Mouse (Mus musculus): ENCODE measurements around the gene Kif5c.

Kif5c gene

GRCm38 (mm10) chr2:49618829-49619718 lies at the start of gene Kif5c:
Kif5c (plus strand) TSS chr2:49619298.
- DNase-seq, result peak; percentile 94

GRCm38 (mm10) chr2:49569862-49570777 lies 49.0 kb upstream of the Kif5c start:
- peak; percentile 35 for DNase-seq

DNA sequence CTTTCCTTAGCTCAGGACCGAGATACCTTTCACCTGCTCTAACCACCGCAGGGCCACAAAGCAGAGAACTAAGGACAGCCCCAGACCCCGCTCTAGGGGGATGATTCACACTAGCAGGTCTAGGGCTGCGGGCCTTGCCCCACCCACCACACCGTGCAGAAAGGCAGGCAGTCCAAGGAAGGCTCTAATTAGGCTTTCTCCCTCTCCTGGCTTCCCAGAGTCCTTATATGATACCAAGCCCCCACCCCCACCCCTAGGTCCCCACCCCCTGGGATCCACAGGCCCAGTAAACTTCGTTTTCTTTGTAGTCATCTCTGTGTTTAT lies 48.4 kb upstream of the Kif5c start:
- no peak for DNase-seq

DNA sequence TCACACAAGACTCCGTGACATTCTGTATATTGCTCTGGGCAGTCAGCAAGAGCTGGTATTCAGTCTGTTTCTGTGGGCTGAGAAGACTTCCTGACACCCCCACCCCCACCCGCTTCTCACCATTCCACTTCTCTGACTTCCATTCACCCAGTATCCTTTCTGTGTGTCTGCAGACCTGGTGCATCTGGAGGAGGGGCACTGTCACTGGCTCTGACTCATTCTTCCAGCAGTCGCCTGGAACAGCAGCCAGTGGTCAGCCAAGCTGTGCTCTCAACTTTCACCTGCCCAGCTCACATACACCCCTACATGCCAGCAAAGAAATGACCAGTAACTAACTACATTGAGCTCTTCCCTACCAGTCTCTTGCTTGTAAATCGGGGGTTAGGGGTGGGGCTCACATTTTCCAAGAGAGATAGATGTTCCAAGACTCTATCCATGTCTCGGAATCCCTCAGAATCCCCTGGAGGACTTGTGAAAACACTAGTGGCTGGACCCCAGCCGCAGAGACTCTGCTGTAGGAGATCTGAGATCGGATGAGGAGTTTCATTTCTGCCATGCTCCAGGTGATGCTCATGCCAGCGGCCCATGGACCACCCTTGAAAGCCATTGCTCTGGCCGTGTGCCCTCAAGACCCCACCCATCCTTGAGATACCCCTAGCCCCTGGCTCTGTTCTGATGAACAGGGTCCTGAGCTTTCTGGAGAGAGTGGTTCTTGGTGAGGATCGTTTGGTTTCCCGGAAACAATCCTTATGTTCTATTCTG lies 47.8 kb upstream of the Kif5c start:
- no peak for DNase-seq

DNA sequence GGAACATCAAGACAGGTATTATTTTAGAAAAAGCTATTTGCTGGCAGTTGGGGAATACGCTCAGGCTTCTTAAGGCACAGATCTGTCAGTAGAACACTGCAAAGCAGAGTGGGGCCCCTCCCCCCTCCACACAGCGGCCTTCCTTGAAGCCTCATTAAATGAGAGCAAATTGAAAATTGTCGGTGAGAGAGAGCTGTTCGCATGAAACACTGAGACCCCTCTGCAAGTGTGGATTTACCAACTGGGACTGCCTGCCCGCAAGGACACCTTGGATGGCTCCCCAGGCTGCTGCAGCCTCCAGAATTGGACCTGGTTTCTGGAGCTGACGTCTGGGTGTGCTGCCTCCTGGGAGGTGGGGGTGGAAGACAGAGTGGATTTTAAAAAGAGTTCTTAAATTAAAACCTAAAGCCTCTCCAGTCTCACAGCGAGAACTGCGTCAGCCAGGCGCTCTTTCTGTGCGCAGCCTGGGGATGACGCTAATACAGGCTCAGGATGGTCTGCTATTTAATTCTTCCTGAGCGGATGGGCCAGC lies 46.9 kb upstream of the Kif5c start:
- DNase-seq, result peak; percentile 45

DNA sequence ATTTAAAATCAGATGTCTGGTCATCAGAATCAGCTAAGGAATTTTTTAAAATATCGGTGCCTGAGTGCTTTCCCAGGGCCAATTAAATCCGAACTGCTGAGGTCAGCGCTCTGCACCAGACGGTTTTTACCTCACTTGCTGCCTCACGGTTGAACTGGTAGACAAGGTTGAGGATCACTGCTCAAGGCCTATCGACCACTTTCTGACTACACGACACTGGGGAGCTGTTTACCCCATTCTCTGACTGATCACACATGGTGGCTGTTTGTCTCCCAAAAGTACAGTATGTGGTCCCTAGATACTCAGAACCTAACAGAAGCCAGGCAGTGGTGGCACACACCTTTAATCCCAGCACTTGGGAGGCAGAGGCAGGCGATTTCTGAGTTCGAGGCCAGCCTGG lies 46.4 kb upstream of the Kif5c start:
- no peak for DNase-seq

- DNase-seq, result no peak
Measured at GRCm38 (mm10) chr2:49573282-49573681, 45.8 kb upstream of the Kif5c start.

DNA sequence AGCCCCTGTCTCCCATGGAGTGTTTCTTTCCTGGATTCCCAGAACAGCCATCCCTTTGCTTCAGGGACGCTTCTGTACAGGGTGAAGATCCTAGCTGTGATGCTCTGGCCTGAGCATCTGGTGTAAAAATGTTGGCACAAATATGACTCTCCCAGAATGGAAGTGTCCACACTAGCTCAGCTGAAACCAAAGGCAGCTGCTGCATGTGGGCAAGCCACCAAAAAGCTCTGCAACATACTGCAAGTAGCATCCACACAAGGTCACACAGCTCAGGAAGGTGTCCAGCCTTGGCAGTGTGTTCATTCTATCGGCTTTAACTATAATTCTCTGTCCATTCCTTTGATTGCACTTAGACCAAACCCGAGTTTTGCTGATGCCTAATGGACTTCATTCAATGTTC lies 38.5 kb upstream of the Kif5c start:
- no peak for DNase-seq

- DNase-seq, result no peak
Measured at GRCm38 (mm10) chr2:49582546-49582945, 36.6 kb upstream of the Kif5c start.

DNA sequence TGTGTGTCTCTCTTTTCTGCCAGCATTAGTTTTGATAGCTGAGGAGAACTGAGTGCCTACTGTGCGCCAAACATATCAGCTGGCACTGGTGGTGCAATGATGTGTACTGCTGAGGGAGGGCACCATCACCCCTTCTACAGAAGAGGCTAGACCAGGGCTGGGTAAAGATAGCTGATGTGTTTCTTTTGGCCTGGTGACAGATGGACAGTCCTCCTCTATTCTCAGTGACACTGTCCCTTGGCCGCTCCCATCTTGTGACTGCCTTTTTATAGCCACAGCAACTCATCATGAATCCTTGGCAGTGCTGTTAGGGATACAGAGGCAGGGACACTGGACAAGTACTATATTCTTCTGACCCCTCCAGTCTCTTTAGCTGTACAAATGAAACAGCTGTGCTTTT lies 35.8 kb upstream of the Kif5c start:
- no peak for DNase-seq

- no peak for DNase-seq
Measured at GRCm38 (mm10) chr2:49590450-49590849, 28.6 kb upstream of the Kif5c start.

DNA sequence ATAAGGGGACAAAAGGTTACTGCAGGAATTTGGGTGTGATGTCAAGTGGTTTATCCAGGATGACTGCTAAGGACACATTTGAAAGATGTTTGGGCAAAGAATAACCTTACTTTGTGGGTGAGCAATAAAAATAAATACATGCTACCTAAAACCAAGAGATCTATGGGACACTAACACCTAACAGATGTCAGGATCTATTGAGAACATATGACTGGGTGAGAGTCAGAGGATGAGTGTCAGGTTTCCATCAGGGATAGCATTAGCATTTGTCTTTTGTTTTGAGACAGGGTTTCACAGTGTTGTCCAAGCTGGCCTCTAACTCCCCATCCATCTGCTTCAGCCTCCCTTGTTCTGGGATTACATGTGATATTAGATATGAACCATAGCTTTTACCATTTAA lies 26.2 kb upstream of the Kif5c start:
- no peak for DNase-seq

GRCm38 (mm10) chr2:49594886-49595285 lies 24.2 kb upstream of the Kif5c start:
- no peak for DNase-seq

- DNase-seq, result no peak
Measured at GRCm38 (mm10) chr2:49596318-49596717, 22.8 kb upstream of the Kif5c start.

GRCm38 (mm10) chr2:49600021-49600681 lies 18.9 kb upstream of the Kif5c start:
- no peak for DNase-seq

- no peak for DNase-seq
Measured at GRCm38 (mm10) chr2:49602791-49603349, 16.2 kb upstream of the Kif5c start.

DNA sequence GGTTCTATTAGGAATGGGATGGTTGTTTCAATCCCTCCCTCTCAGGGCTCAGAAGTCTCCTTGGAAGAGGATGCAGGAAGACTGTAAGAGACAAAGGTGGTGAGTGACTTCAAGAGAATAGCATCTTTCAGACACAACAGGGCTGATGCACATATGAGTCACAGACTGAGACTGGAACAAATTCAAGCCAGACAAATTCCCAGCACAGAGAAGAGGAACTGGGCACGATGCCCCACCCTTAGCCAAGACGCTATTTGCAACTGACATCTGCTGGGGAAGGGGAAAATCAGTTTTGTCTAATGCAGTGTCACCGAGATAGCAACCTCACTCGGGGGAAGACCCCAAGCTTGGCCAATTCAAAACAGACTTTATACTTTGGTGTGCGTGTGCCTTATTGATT lies 9.5 kb upstream of the Kif5c start:
- DNase-seq, result peak; percentile 42

- DNase-seq, result no peak
Measured at GRCm38 (mm10) chr2:49616765-49617164, 2.3 kb upstream of the Kif5c start.

DNA sequence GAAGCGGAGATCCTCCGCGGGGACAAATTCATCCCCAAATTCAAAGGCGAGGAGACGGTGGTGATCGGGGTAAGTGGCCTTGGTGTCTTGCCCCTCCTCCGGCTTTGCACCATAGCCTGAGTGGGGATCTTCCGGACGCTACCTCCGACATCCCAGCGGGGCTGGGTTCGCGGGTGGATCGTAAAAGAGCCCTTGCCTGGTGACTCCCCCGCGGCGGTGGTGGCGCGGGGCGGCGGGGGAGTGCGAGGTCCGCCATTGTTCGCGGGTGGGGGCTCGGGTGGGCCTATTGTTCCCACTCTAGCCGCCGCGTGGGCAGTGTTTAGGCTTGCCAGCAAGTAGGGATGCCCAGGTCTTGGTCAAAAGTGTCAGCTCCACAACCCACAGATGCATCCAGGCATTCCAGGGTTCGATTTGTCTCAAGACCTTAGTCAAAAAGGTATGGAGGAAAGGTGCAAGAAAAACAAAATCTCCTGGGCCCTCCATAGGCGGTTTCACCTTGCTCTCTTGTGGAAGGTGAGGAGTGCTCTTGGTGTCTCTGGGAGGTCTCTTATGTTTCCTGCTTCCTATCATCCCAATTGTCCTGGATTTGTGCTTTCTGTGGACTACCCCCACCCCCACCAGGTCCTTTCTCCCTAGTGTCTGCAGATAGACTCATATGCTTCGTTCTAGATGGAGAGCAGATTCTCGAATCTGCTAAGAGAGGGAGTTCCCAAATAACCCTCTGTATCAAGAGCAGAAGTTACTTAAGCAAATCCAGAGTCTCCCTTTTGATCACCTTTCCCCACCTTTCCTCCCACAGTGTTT lies 823 bp downstream of the Kif5c start:
- DNase-seq, result peak; percentile 25

- DNase-seq, result peak; percentile 47
Measured at GRCm38 (mm10) chr2:49620626-49621117, 1.6 kb downstream of the Kif5c start.

- DNase-seq, result no peak
Measured at GRCm38 (mm10) chr2:49621234-49621633, 2.1 kb downstream of the Kif5c start.
